Mouse (Mus musculus) limb, embryonic 15.5 days (tissue): ENCODE measurements around the gene Sult2b1. TPM values are rescaled to one million over a fixed set of nuclear protein-coding genes. Genes with fewer than 3 reads are reported as not detected.

Experiments used
- ATAC-seq: fragments of 200-750 bp; cut with Nextera tagmentation; 2 replicates; pipeline ENCODE4 v1.8.0; 2017; ENCODE audit warnings: low read depth, moderate TSS enrichment; ENCODE audit not compliant: insufficient number of reproducible peaks, low FRiP score, low TSS enrichment
- H3K27ac ChIP-seq: fragments of 300-500 bp; sonication (generic); 2 replicates; pipeline ENCODE4 v1.5.1; 2015; ENCODE audit warnings: moderate library complexity, mild to moderate bottlenecking, inconsistent platforms
- H3K27me3 ChIP-seq: fragments of 300-500 bp; sonication (generic); 2 replicates; pipeline ENCODE4 v1.6.1; 2015; ENCODE audit warnings: inconsistent platforms
- H3K36me3 ChIP-seq: fragments of 300-500 bp; sonication (generic); 2 replicates; pipeline ENCODE4 v1.6.1; 2015; ENCODE audit warnings: inconsistent platforms
- H3K4me1 ChIP-seq: fragments of 300-500 bp; sonication (generic); 2 replicates; pipeline ENCODE4 v1.6.1; 2015; ENCODE audit warnings: inconsistent platforms
- H3K4me2 ChIP-seq: fragments of 300-500 bp; sonication (generic); 2 replicates; pipeline ENCODE4 v1.6.1; 2015; ENCODE audit warnings: mild to moderate bottlenecking, inconsistent platforms
- H3K4me3 ChIP-seq: fragments of 300-500 bp; sonication (generic); 2 replicates; pipeline ENCODE4 v1.5.1; 2015; ENCODE audit warnings: mild to moderate bottlenecking, inconsistent platforms
- H3K9ac ChIP-seq: fragments of 300-500 bp; sonication (generic); 2 replicates; pipeline ENCODE4 v1.6.1; 2015; ENCODE audit warnings: inconsistent platforms
- H3K9me3 ChIP-seq: fragments of 300-500 bp; sonication (generic); 2 replicates; pipeline ENCODE4 v1.6.1; 2016; ENCODE audit warnings: inconsistent platforms
- WGBS: fragments of 180-500 bp; shearing (Covaris S2); methylation state at CpG from one replicate; pipeline ENCODE4 v1.1.7; 2015; 5-methylcytosine and 5-hydroxymethylcytosine counted together
- polyA plus RNA-seq: library from polyadenylated mRNA; unstranded; fragments of >200 nt; fragmentation: Nextera tagmentation; extraction: Ambion mirVana; gene quantifications from 2 replicates; pipeline ENCODE4 v1.2.1, GENCODE M21; 2015

The Sult2b1 gene
- polyA plus RNA-seq, 1 experiment from 2014 or later, result 82.1 TPM

- Histone ChIP-seq H3K27me3 (no peaks in the 10 kb centered on the region), H3K9me3 (no peaks in the 10 kb centered on the region), H3K9ac (no peak overlapping the region), H3K4me3 (no peak overlapping the region), H3K4me1 (0 out of 2 replicates have a peak, but pooled peaks cover 7% of the 10 kb centered on the region), H3K27ac (no peak overlapping the region; the same call in 1 of the 2 replicates), H3K4me2 (no peak overlapping the region), H3K36me3 (no peaks in the 10 kb centered on the region)
- 38% methylated on average over 8 of the region's 8 CpGs for whole genome bisulfite sequencing
- ATAC-seq, result peak; percentile 56; the same call in 1 of the 2 replicates
These were observed 17.7 kb downstream of the Sult2b1 start for GRCm38 (mm10) chr7:45766764-45767163.

- 0 out of 2 replicates have a peak, but pooled peaks cover 7% of the 10 kb centered on the region for H3K4me1 ChIP-seq
- 38% methylated on average over 8 of the region's 8 CpGs for WGBS
- peak overlapping the region; percentile 64 for H3K27ac ChIP-seq
- H3K4me2 ChIP-seq, result no peak overlapping the region
- H3K9ac ChIP-seq, result no peak overlapping the region
- H3K36me3 ChIP-seq, result no peaks in the 10 kb centered on the region
- H3K9me3 ChIP-seq, result no peaks in the 10 kb centered on the region
- no peak for ATAC-seq
- no peak overlapping the region for H3K4me3 ChIP-seq
- no peaks in the 10 kb centered on the region for H3K27me3 ChIP-seq
These were observed 18.5 kb downstream of the Sult2b1 start for GRCm38 (mm10) chr7:45765995-45766394.

- Histone ChIP-seq H3K36me3 (no peaks in the 10 kb centered on the region), H3K9ac (no peak overlapping the region), H3K27ac (no peak overlapping the region), H3K4me1 (peaks cover 7% of the 10 kb centered on the region; the same call in 1 of the 2 replicates), H3K9me3 (no peaks in the 10 kb centered on the region), H3K27me3 (peaks cover 28% of the 10 kb centered on the region), H3K4me3 (no peak overlapping the region), H3K4me2 (no peak overlapping the region)
- 63% methylated on average over 5 of the region's 5 CpGs for WGBS
- no peak for ATAC-seq
These were observed 24.3 kb downstream of the Sult2b1 start for GRCm38 (mm10) chr7:45760151-45760550.

- no peaks in the 10 kb centered on the region for H3K36me3 ChIP-seq
- H3K27me3 ChIP-seq, result peaks cover 28% of the 10 kb centered on the region
- H3K9me3 ChIP-seq, result no peaks in the 10 kb centered on the region
- peaks cover 7% of the 10 kb centered on the region; the same call in 1 of the 2 replicates for H3K4me1 ChIP-seq
- H3K27ac ChIP-seq, result no peak overlapping the region; the same call in 1 of the 2 replicates
- no peak for ATAC-seq
- H3K4me3 ChIP-seq, result peak overlapping the region; percentile 21
- H3K4me2 ChIP-seq, result peak overlapping the region; percentile 42
- no peak overlapping the region for H3K9ac ChIP-seq
- 3% methylated on average over 26 of the region's 27 CpGs for WGBS
These were observed 25.1 kb downstream of the Sult2b1 start for GRCm38 (mm10) chr7:45759400-45759799.

GRCm38 (mm10) chr7:45755703-45756102 is 28.8 kb downstream of the Sult2b1 start:
- H3K27ac ChIP-seq, result no peak overlapping the region
- H3K9me3 ChIP-seq, result no peaks in the 10 kb centered on the region
- WGBS, result 58% methylated on average over 6 of the region's 6 CpGs
- ATAC-seq, result no peak
- H3K9ac ChIP-seq, result no peak overlapping the region
- no peak overlapping the region for H3K4me3 ChIP-seq
- no peak overlapping the region for H3K4me2 ChIP-seq
- no peaks in the 10 kb centered on the region for H3K36me3 ChIP-seq
- H3K27me3 ChIP-seq, result peaks cover 28% of the 10 kb centered on the region
- peaks cover 7% of the 10 kb centered on the region; the same call in 1 of the 2 replicates for H3K4me1 ChIP-seq

- no peak overlapping the region for H3K4me2 ChIP-seq
- no peaks in the 10 kb centered on the region for H3K36me3 ChIP-seq
- no peak overlapping the region for H3K4me3 ChIP-seq
- H3K4me1 ChIP-seq, result peaks cover 8% of the 10 kb centered on the region; the same call in 1 of the 2 replicates
- ATAC-seq, result no peak
- H3K27me3 ChIP-seq, result no peaks in the 10 kb centered on the region
- 64% methylated on average over 9 of the region's 9 CpGs for WGBS
- H3K27ac ChIP-seq, result no peak overlapping the region
- no peaks in the 10 kb centered on the region for H3K9me3 ChIP-seq
- no peak overlapping the region for H3K9ac ChIP-seq
These were observed 34.3 kb downstream of the Sult2b1 start for GRCm38 (mm10) chr7:45750162-45750561.

- WGBS, result 33% methylated on average over 9 of the region's 10 CpGs
- Histone ChIP-seq H3K4me3 (no peak overlapping the region), H3K36me3 (no peaks in the 10 kb centered on the region), H3K9me3 (no peaks in the 10 kb centered on the region), H3K4me2 (no peak overlapping the region), H3K27me3 (no peaks in the 10 kb centered on the region), H3K4me1 (peaks cover 8% of the 10 kb centered on the region; the same call in 1 of the 2 replicates), H3K27ac (no peak overlapping the region), H3K9ac (no peak overlapping the region)
- no peak for ATAC-seq
These were observed 35.1 kb downstream of the Sult2b1 start for GRCm38 (mm10) chr7:45749401-45749800.

GRCm38 (mm10) chr7:45748110-45748509 is 36.4 kb downstream of the Sult2b1 start:
- Histone ChIP-seq H3K27ac (no peak overlapping the region), H3K9ac (no peak overlapping the region), H3K4me3 (no peak overlapping the region), H3K36me3 (no peaks in the 10 kb centered on the region), H3K4me1 (peaks cover 8% of the 10 kb centered on the region; the same call in 1 of the 2 replicates), H3K9me3 (no peaks in the 10 kb centered on the region), H3K4me2 (no peak overlapping the region), H3K27me3 (no peaks in the 10 kb centered on the region)
- WGBS, result 81% methylated on average over 7 of the region's 7 CpGs
- ATAC-seq, result no peak

- Histone ChIP-seq H3K9me3 (no peaks in the 10 kb centered on the region), H3K27me3 (no peaks in the 10 kb centered on the region), H3K4me1 (peaks cover 8% of the 10 kb centered on the region; the same call in 1 of the 2 replicates), H3K4me3 (no peak overlapping the region), H3K36me3 (no peaks in the 10 kb centered on the region), H3K27ac (no peak overlapping the region), H3K4me2 (no peak overlapping the region), H3K9ac (no peak overlapping the region)
- WGBS, result 86% methylated on average over 5 of the region's 5 CpGs
- ATAC-seq, result no peak
These were observed 37.0 kb downstream of the Sult2b1 start for GRCm38 (mm10) chr7:45747450-45747849.

GRCm38 (mm10) chr7:45746518-45746917 is 38.0 kb downstream of the Sult2b1 start:
- no peaks in the 10 kb centered on the region for H3K9me3 ChIP-seq
- no peak overlapping the region for H3K4me3 ChIP-seq
- H3K9ac ChIP-seq, result no peak overlapping the region
- no peaks in the 10 kb centered on the region for H3K27me3 ChIP-seq
- WGBS, result 65% methylated on average over 6 of the region's 6 CpGs
- no peak for ATAC-seq
- H3K4me2 ChIP-seq, result no peak overlapping the region
- no peak overlapping the region for H3K27ac ChIP-seq
- H3K4me1 ChIP-seq, result peaks cover 16% of the 10 kb centered on the region
- no peaks in the 10 kb centered on the region for H3K36me3 ChIP-seq

GRCm38 (mm10) chr7:45744387-45744786 is 40.1 kb downstream of the Sult2b1 start:
- 25% methylated on average over 2 of the region's 2 CpGs for WGBS
- ATAC-seq, result no peak
- no peaks in the 10 kb centered on the region for H3K9me3 ChIP-seq
- H3K4me1 ChIP-seq, result peaks cover 11% of the 10 kb centered on the region
- no peaks in the 10 kb centered on the region for H3K36me3 ChIP-seq
- H3K27me3 ChIP-seq, result no peaks in the 10 kb centered on the region
- no peak overlapping the region for H3K4me3 ChIP-seq
- no peak overlapping the region for H3K9ac ChIP-seq
- no peak overlapping the region for H3K4me2 ChIP-seq
- H3K27ac ChIP-seq, result no peak overlapping the region

- no peaks in the 10 kb centered on the region for H3K27me3 ChIP-seq
- WGBS, result 39% methylated on average over 19 of the region's 19 CpGs
- no peak for ATAC-seq
- H3K36me3 ChIP-seq, result no peaks in the 10 kb centered on the region
- no peak overlapping the region for H3K9ac ChIP-seq
- peak overlapping the region; percentile 36 for H3K4me3 ChIP-seq
- no peaks in the 10 kb centered on the region for H3K9me3 ChIP-seq
- no peak overlapping the region for H3K27ac ChIP-seq
- peak overlapping the region; percentile 48 for H3K4me2 ChIP-seq
- peaks cover 8% of the 10 kb centered on the region for H3K4me1 ChIP-seq
These were observed 42.1 kb downstream of the Sult2b1 start for GRCm38 (mm10) chr7:45742338-45742737.

- Histone ChIP-seq H3K27ac (no peak overlapping the region), H3K4me2 (peak overlapping the region; percentile 48), H3K36me3 (no peaks in the 10 kb centered on the region), H3K4me3 (peak overlapping the region; percentile 36), H3K9me3 (no peaks in the 10 kb centered on the region), H3K27me3 (no peaks in the 10 kb centered on the region), H3K4me1 (peaks cover 8% of the 10 kb centered on the region), H3K9ac (no peak overlapping the region)
- WGBS, result 32% methylated on average over 11 of the region's 11 CpGs
- no peak for ATAC-seq
These were observed 42.7 kb downstream of the Sult2b1 start for GRCm38 (mm10) chr7:45741777-45742176.
